Mouse (Mus musculus): ENCODE measurements around the gene Tmtc4.

The Tmtc4 gene

GRCm38 (mm10) chr14:122983226-122984215 is at the start of gene Tmtc4:
TSS of gene Tmtc4 (minus strand) at chr14:122984035.
- in situ Hi-C loops (cut with MboI; ENCODE audit: low pct_unique_long_range_greater_than_20kb in 1 of 2, low sequenced_read_pairs in 2 of 2, unreplicated experiment in 1 of 2) = no loop called here

- in situ Hi-C loops (cut with MboI; ENCODE audit: low pct_unique_long_range_greater_than_20kb in 1 of 2, low sequenced_read_pairs in 2 of 2, unreplicated experiment in 1 of 2) = no loop called here
Measured at GRCm38 (mm10) chr14:123032435-123032834, 48.6 kb upstream of the Tmtc4 start.

- in situ Hi-C loops (cut with MboI; ENCODE audit: low pct_unique_long_range_greater_than_20kb in 1 of 2, low sequenced_read_pairs in 2 of 2, unreplicated experiment in 1 of 2) = no loop called here
Measured at GRCm38 (mm10) chr14:123027876-123028275, 44.0 kb upstream of the Tmtc4 start.

- in situ Hi-C loops (cut with MboI; ENCODE audit: low pct_unique_long_range_greater_than_20kb in 1 of 2, low sequenced_read_pairs in 2 of 2, unreplicated experiment in 1 of 2) = no loop called here
Measured at GRCm38 (mm10) chr14:123022981-123023380, 39.1 kb upstream of the Tmtc4 start.

- in situ Hi-C loops (cut with MboI; ENCODE audit: low pct_unique_long_range_greater_than_20kb in 1 of 2, low sequenced_read_pairs in 2 of 2, unreplicated experiment in 1 of 2) = no loop called here
Measured at GRCm38 (mm10) chr14:123016310-123016709, 32.5 kb upstream of the Tmtc4 start.

- in situ Hi-C loops (cut with MboI; ENCODE audit: low pct_unique_long_range_greater_than_20kb in 1 of 2, low sequenced_read_pairs in 2 of 2, unreplicated experiment in 1 of 2) = no loop called here
Measured at GRCm38 (mm10) chr14:123015687-123016086, 31.9 kb upstream of the Tmtc4 start.

- in situ Hi-C loops (cut with MboI; ENCODE audit: low pct_unique_long_range_greater_than_20kb in 1 of 2, low sequenced_read_pairs in 2 of 2, unreplicated experiment in 1 of 2) = no loop called here
Measured at GRCm38 (mm10) chr14:123009108-123010018, 25.5 kb upstream of the Tmtc4 start.

- in situ Hi-C loops (cut with MboI; ENCODE audit: low pct_unique_long_range_greater_than_20kb in 1 of 2, low sequenced_read_pairs in 2 of 2, unreplicated experiment in 1 of 2) = no loop called here
Measured at GRCm38 (mm10) chr14:123008672-123009071, 24.8 kb upstream of the Tmtc4 start.

- in situ Hi-C loops (cut with MboI; ENCODE audit: low pct_unique_long_range_greater_than_20kb in 1 of 2, low sequenced_read_pairs in 2 of 2, unreplicated experiment in 1 of 2) = no loop called here
Measured at GRCm38 (mm10) chr14:123003715-123004114, 19.9 kb upstream of the Tmtc4 start.

GRCm38 (mm10) chr14:123001391-123001790 is 17.6 kb upstream of the Tmtc4 start:
- in situ Hi-C loops (cut with MboI; ENCODE audit: low pct_unique_long_range_greater_than_20kb in 1 of 2, low sequenced_read_pairs in 2 of 2, unreplicated experiment in 1 of 2) = no loop called here

- in situ Hi-C loops (cut with MboI; ENCODE audit: low pct_unique_long_range_greater_than_20kb in 1 of 2, low sequenced_read_pairs in 2 of 2, unreplicated experiment in 1 of 2) = no loop called here
Measured at GRCm38 (mm10) chr14:122997465-122997864, 13.6 kb upstream of the Tmtc4 start.

- in situ Hi-C loops (cut with MboI; ENCODE audit: low pct_unique_long_range_greater_than_20kb in 1 of 2, low sequenced_read_pairs in 2 of 2, unreplicated experiment in 1 of 2) = no loop called here
Measured at GRCm38 (mm10) chr14:122993935-122994334, 10.1 kb upstream of the Tmtc4 start.

GRCm38 (mm10) chr14:122992937-122993336 is 9.1 kb upstream of the Tmtc4 start:
- in situ Hi-C loops (cut with MboI; ENCODE audit: low pct_unique_long_range_greater_than_20kb in 1 of 2, low sequenced_read_pairs in 2 of 2, unreplicated experiment in 1 of 2) = no loop called here

GRCm38 (mm10) chr14:122990521-122991052 is 6.8 kb upstream of the Tmtc4 start:
- in situ Hi-C loops (cut with MboI; ENCODE audit: low pct_unique_long_range_greater_than_20kb in 1 of 2, low sequenced_read_pairs in 2 of 2, unreplicated experiment in 1 of 2) = no loop called here

- in situ Hi-C loops (cut with MboI; ENCODE audit: low pct_unique_long_range_greater_than_20kb in 1 of 2, low sequenced_read_pairs in 2 of 2, unreplicated experiment in 1 of 2) = no loop called here
Measured at GRCm38 (mm10) chr14:122986404-122986803, 2.6 kb upstream of the Tmtc4 start.

GRCm38 (mm10) chr14:122982571-122983225 is 1.1 kb downstream of the Tmtc4 start:
- in situ Hi-C loops (cut with MboI; ENCODE audit: low pct_unique_long_range_greater_than_20kb in 1 of 2, low sequenced_read_pairs in 2 of 2, unreplicated experiment in 1 of 2) = no loop called here

GRCm38 (mm10) chr14:122981831-122982485 is 1.9 kb downstream of the Tmtc4 start:
- in situ Hi-C loops (cut with MboI; ENCODE audit: low pct_unique_long_range_greater_than_20kb in 1 of 2, low sequenced_read_pairs in 2 of 2, unreplicated experiment in 1 of 2) = no loop called here

GRCm38 (mm10) chr14:122978871-122979270 is 5.0 kb downstream of the Tmtc4 start:
- in situ Hi-C loops (cut with MboI; ENCODE audit: low pct_unique_long_range_greater_than_20kb in 1 of 2, low sequenced_read_pairs in 2 of 2, unreplicated experiment in 1 of 2) = no loop called here
